In genomic region chr6:114894548-114895106, GRCm38 (mm10) we compare ENCODE assay signal across 8 mouse cellular contexts.
DNase-seq lines count a peak whose midpoint lies in the region; ATAC-seq lines count a peak whose summit lies in the region.

No protein-coding gene starts in this region.

- H3K36me3 ChIP-seq in heart, embryonic 16.5 days (ENCODE audit: control insufficient read depth, insufficient read depth) = peaks cover 10% of the 10 kb centered on the region; the same call in 1 of the 2 replicates

- no peak overlapping the region for H3K4me3 ChIP-seq in heart, embryonic 16.5 days (ENCODE audit: low read length)

- H3K27ac ChIP-seq in heart, embryonic 16.5 days (ENCODE audit: low read length) = peak overlapping the region; percentile 43; the same call in 1 of the 2 replicates

- ATAC-seq in heart, embryonic 16.5 days (replicated peaks; ENCODE audit: extremely low read depth, insufficient read depth, low FRiP score) = no peak
- ATAC-seq in common myeloid progenitor, adult 5-6 weeks (replicated peaks; ENCODE audit: low read depth, poor library complexity, severe bottlenecking) = peak; percentile 4; the same call in 1 of the 2 replicates
- ATAC-seq in megakaryocyte-erythroid progenitor cell, adult 5-6 weeks (replicated peaks; ENCODE audit: low FRiP score, low TSS enrichment, poor library complexity, severe bottlenecking) = peak; percentile 8; the same call in 1 of the 2 replicates

- H3K9me3 ChIP-seq in heart, embryonic 16.5 days (replicated peaks; ENCODE audit: control insufficient read depth, low read length) = no peaks in the 10 kb centered on the region

- 47% methylated on average over 4 of the region's 4 CpGs for WGBS in heart, embryonic 16.5 days

- H3K9ac ChIP-seq in heart, embryonic 16.5 days (ENCODE audit: low read length) = no peak overlapping the region

- H3K4me1 ChIP-seq in heart, embryonic 16.5 days (ENCODE audit: control insufficient read depth, insufficient read depth, low read length) = peaks cover 67% of the 10 kb centered on the region

- no peaks in the 10 kb centered on the region for H3K27me3 ChIP-seq in heart, embryonic 16.5 days (ENCODE audit: control insufficient read depth, insufficient read depth, low read length)

- no peak overlapping the region for H3K4me2 ChIP-seq in heart, embryonic 16.5 days (ENCODE audit: low read depth, low read length)

- DNase-seq in heart, adult 8-10 months (ENCODE audit: low spot score) = no peak
- peak; percentile 72 for DNase-seq in CD4-positive helper T cell, adult 2 months (ENCODE audit: low read depth, low spot score)
- DNase-seq in frontal cortex, postnatal 10 days (ENCODE audit: low spot score in 2 of 2) = no peak
- no peak for DNase-seq in retina, embryonic 14.5 days (ENCODE audit: low spot score)
- DNase-seq in adrenal gland, adult 18-20 months (ENCODE audit: low spot score in 2 of 2) = no peak
